Mouse (Mus musculus) c-Kit-positive CD71-negative TER-119-negative erythroid progenitor cells, embryonic 14.5 days (primary cell): Measurements from ENCODE around the gene Dhx16.
"Not testable (repeated sequence)": the region's sequence is repeated elsewhere in the genome, so short reads cannot be mapped to it uniquely, and the experiment has no call there.

Source experiments
- DNase-seq: peaks from one replicate; pipeline ENCODE4 v3.0.0-alpha.2; 2013; ENCODE audit warnings: low read depth

Gene Dhx16

GRCm38 (mm10) chr17:35879245-35880057 is at the start of gene Dhx16:
Gene Dhx16 (plus strand): TSS chr17:35879819.
- peak; percentile 96 for DNase-seq

GRCm38 (mm10) chr17:35832400-35833238 is 47.0 kb upstream of the Dhx16 start:
- no peak for DNase-seq

- DNase-seq, result no peak
Observed at GRCm38 (mm10) chr17:35833239-35833751, 46.3 kb upstream of the Dhx16 start.

GRCm38 (mm10) chr17:35833894-35834293 is 45.7 kb upstream of the Dhx16 start:
- DNase-seq, result no peak

GRCm38 (mm10) chr17:35834696-35835422 is 44.8 kb upstream of the Dhx16 start:
- no peak for DNase-seq

- no peak for DNase-seq
Observed at GRCm38 (mm10) chr17:35835424-35836140, 44.0 kb upstream of the Dhx16 start.

- DNase-seq, result peak; percentile 85
Observed at GRCm38 (mm10) chr17:35836178-35836965, 43.2 kb upstream of the Dhx16 start.

GRCm38 (mm10) chr17:35836991-35837422 is 42.6 kb upstream of the Dhx16 start:
- peak; percentile 83 for DNase-seq

- DNase-seq, result no peak
Observed at GRCm38 (mm10) chr17:35837487-35837886, 42.1 kb upstream of the Dhx16 start.

- peak; percentile 95 for DNase-seq
Observed at GRCm38 (mm10) chr17:35838122-35838544, 41.5 kb upstream of the Dhx16 start, which contains the start of gene Tubb5. Gene Tubb5 (minus strand): TSS chr17:35838306.

GRCm38 (mm10) chr17:35838570-35838969 is 41.0 kb upstream of the Dhx16 start:
- no peak for DNase-seq

GRCm38 (mm10) chr17:35839002-35839401 is 40.6 kb upstream of the Dhx16 start:
- DNase-seq, result not testable (repeated sequence)

GRCm38 (mm10) chr17:35840561-35840960 is 39.1 kb upstream of the Dhx16 start:
- no peak for DNase-seq

- DNase-seq, result peak; percentile 99
Observed at GRCm38 (mm10) chr17:35841076-35841950, 38.3 kb upstream of the Dhx16 start, which contains the start of gene Mdc1. Gene Mdc1 (plus strand): TSS chr17:35841515.

- DNase-seq, result no peak
Observed at GRCm38 (mm10) chr17:35842006-35842405, 37.6 kb upstream of the Dhx16 start.

- DNase-seq, result no peak
Observed at GRCm38 (mm10) chr17:35843514-35843913, 36.1 kb upstream of the Dhx16 start.

GRCm38 (mm10) chr17:35848112-35848511 is 31.5 kb upstream of the Dhx16 start:
- no peak for DNase-seq

- DNase-seq, result no peak
Observed at GRCm38 (mm10) chr17:35850974-35851373, 28.6 kb upstream of the Dhx16 start.

GRCm38 (mm10) chr17:35859371-35859770 is 20.2 kb upstream of the Dhx16 start:
- DNase-seq, result no peak
